Mouse (Mus musculus) cerebellum, adult 2 months (tissue): ENCODE data around the gene Cyth4. TPM values are rescaled to one million over a fixed set of nuclear protein-coding genes. Genes with fewer than 3 reads are reported as not detected.

ENCODE experiments used
- DNase-seq, 2 experiments: peaks; one replicate each; pipeline ENCODE4 v3.0.0; 2021
- H3K27ac ChIP-seq: fragments of 200-500 bp; 2 replicates; pipeline ENCODE4 v1.5.1; 2012; ENCODE audit warnings: low read length, control low read depth, inconsistent platforms; ENCODE audit not compliant: insufficient read depth
- H3K27me3 ChIP-seq: fragments of 200-500 bp; 2 replicates; pipeline ENCODE4 v1.6.1; 2012; ENCODE audit warnings: inconsistent platforms, mild to moderate bottlenecking, low read length, moderate library complexity; ENCODE audit not compliant: control insufficient read depth, insufficient read depth
- H3K4me1 ChIP-seq: fragments of 200-500 bp; 2 replicates; pipeline ENCODE4 v1.6.1; 2011; ENCODE audit warnings: low read length; ENCODE audit not compliant: control insufficient read depth, insufficient read depth
- H3K4me3 ChIP-seq: fragments of 200-500 bp; replicated peaks from 2 replicates; pipeline ENCODE3; 2011; ENCODE audit warnings: mild to moderate bottlenecking, low read depth, low read length, control low read depth; ENCODE audit not compliant: insufficient read depth
- CTCF ChIP-seq: fragments of 200-500 bp; IDR thresholded peaks from 2 replicates; pipeline ENCODE4 v1.5.1; 2011; ENCODE audit warnings: low read depth, mild to moderate bottlenecking, control low read depth, low read length, moderate library complexity, borderline replicate concordance; ENCODE audit not compliant: insufficient read depth
- POLR2A ChIP-seq: fragments of 200-500 bp; IDR thresholded peaks from 2 replicates; pipeline ENCODE4 v1.6.1; 2011; ENCODE audit warnings: low read length, control low read depth, borderline replicate concordance; ENCODE audit not compliant: insufficient read depth
- WGBS: fragments of 180-500 bp; shearing (Covaris S2); methylation state at CpG from one replicate; pipeline ENCODE4 v1.1.7; 2018; 5-methylcytosine and 5-hydroxymethylcytosine counted together
- polyA plus RNA-seq: library from polyadenylated mRNA; depleted of rRNA; stranded (reverse); fragments of >200 nt; gene quantifications from 2 replicates; pipeline ENCODE4 v1.2.3, GENCODE M21; 2012

Cyth4 gene
- polyA plus RNA-seq, 1 experiment, result 4.6 TPM

GRCm38 (mm10) chr15:78572270-78572600 lies 24.6 kb upstream of the Cyth4 start:
- Histone ChIP-seq H3K4me1 (no peaks in the 10 kb centered on the region), H3K27me3 (no peaks in the 10 kb centered on the region; the same call in 1 of the 2 replicates), H3K4me3 (no peak overlapping the region), H3K27ac (no peak overlapping the region)
- WGBS, result 93% methylated on average over 5 of the region's 5 CpGs
- no peak for DNase-seq
- TF ChIP-seq CTCF (no peak), POLR2A (no peak)

GRCm38 (mm10) chr15:78572658-78573397 lies 24.0 kb upstream of the Cyth4 start, which contains the start of gene Rac2:
Gene Rac2 (minus strand): TSS chr15:78572783.
- no peak for TF ChIP-seq POLR2A
- no peak for TF ChIP-seq CTCF
- WGBS, result 80% methylated on average over 8 of the region's 8 CpGs
- DNase-seq, result no peak
- Histone ChIP-seq H3K4me1 (no peaks in the 10 kb centered on the region), H3K4me3 (no peak within 1 kb of the TSS), H3K27me3 (no peaks in the 10 kb centered on the region; the same call in 1 of the 2 replicates), H3K27ac (no peak within 1 kb of the TSS)

- H3K4me1 ChIP-seq, result no peaks in the 10 kb centered on the region; the same call in 1 of the 2 replicates
- no peaks in the 10 kb centered on the region; the same call in 1 of the 2 replicates for H3K27me3 ChIP-seq
- WGBS, result 54% methylated on average over 4 of the region's 4 CpGs
- no peak overlapping the region for H3K27ac ChIP-seq
- no peak for DNase-seq
- TF ChIP-seq CTCF (no peak), POLR2A (no peak)
- H3K4me3 ChIP-seq, result no peak overlapping the region
These were observed 20.5 kb upstream of the Cyth4 start for GRCm38 (mm10) chr15:78576284-78576810.

GRCm38 (mm10) chr15:78583352-78583751 lies 13.5 kb upstream of the Cyth4 start:
- TF ChIP-seq POLR2A (no peak), CTCF (no peak)
- Histone ChIP-seq H3K27me3 (no peaks in the 10 kb centered on the region), H3K4me1 (no peaks in the 10 kb centered on the region; the same call in 1 of the 2 replicates), H3K4me3 (no peak overlapping the region), H3K27ac (no peak overlapping the region)
- DNase-seq, result no peak
- 34% methylated on average over 11 of the region's 11 CpGs for WGBS

- H3K4me1 ChIP-seq, result no peaks in the 10 kb centered on the region
- no peak for TF ChIP-seq POLR2A
- no peak for TF ChIP-seq CTCF
- 87% methylated on average over 7 of the region's 7 CpGs for WGBS
- H3K27ac ChIP-seq, result no peak overlapping the region
- H3K4me3 ChIP-seq, result no peak overlapping the region
- no peak for DNase-seq
- H3K27me3 ChIP-seq, result no peaks in the 10 kb centered on the region
These were observed 11.4 kb upstream of the Cyth4 start for GRCm38 (mm10) chr15:78585404-78585803.

- H3K27me3 ChIP-seq, result no peaks in the 10 kb centered on the region
- peak; percentile 91 for TF ChIP-seq CTCF
- TF ChIP-seq POLR2A, result no peak
- no peak overlapping the region for H3K27ac ChIP-seq
- no peaks in the 10 kb centered on the region for H3K4me1 ChIP-seq
- 45% methylated on average over 18 of the region's 18 CpGs for WGBS
- no peak overlapping the region for H3K4me3 ChIP-seq
- peak; percentile 65 to 78 for DNase-seq
These were observed 9.5 kb upstream of the Cyth4 start for GRCm38 (mm10) chr15:78587050-78587994.

- Histone ChIP-seq H3K27me3 (no peaks in the 10 kb centered on the region), H3K4me3 (no peak overlapping the region), H3K27ac (no peak overlapping the region), H3K4me1 (no peaks in the 10 kb centered on the region)
- DNase-seq, result no peak
- TF ChIP-seq CTCF, result no peak
- TF ChIP-seq POLR2A, result no peak
- 94% methylated on average over 4 of the region's 4 CpGs for WGBS
These were observed 8.8 kb upstream of the Cyth4 start for GRCm38 (mm10) chr15:78588049-78588448.
